Mouse (Mus musculus) heart, adult 11 months (tissue): ENCODE measurements around the gene Olfr1116.

Source experiments
- DNase-seq: peaks from one replicate; pipeline ENCODE4 v3.0.0; 2022

Olfr1116 gene

GRCm38 (mm10) chr2:87267234-87267633 lies at the start of gene Olfr1116:
Olfr1116 (plus strand) TSS chr2:87267534.
- no peak for DNase-seq

- no peak for DNase-seq
These were observed 19.6 kb upstream of the Olfr1116 start, which contains the start of gene Olfr1115 for GRCm38 (mm10) chr2:87247713-87248112. Olfr1115 (plus strand) TSS chr2:87248013.

- peak; percentile 92 for DNase-seq
These were observed 26.6 kb downstream of the Olfr1116 start for GRCm38 (mm10) chr2:87293977-87294376.

- no peak for DNase-seq
These were observed 39.9 kb downstream of the Olfr1116 start, which contains the start of gene Olfr1118 for GRCm38 (mm10) chr2:87307281-87307680. Olfr1118 (plus strand) TSS chr2:87307581.
